Mouse (Mus musculus): ENCODE measurements around the gene B4galnt2.
"Not testable (repeated sequence)": the region's sequence is repeated elsewhere in the genome, so short reads cannot be mapped to it uniquely, and the experiment has no call there.

Gene B4galnt2

GRCm38 (mm10) chr11:95890462-95891051, 24.1 kb downstream of the B4galnt2 start:
- no peak for DNase-seq

- DNase-seq = not testable (repeated sequence)
These were observed 34.8 kb downstream of the B4galnt2 start for GRCm38 (mm10) chr11:95879861-95880260.

- peak; percentile 65 to 69 for DNase-seq
These were observed 38.4 kb downstream of the B4galnt2 start for GRCm38 (mm10) chr11:95876296-95876695.

- no peak for DNase-seq
These were observed 38.9 kb downstream of the B4galnt2 start for GRCm38 (mm10) chr11:95875804-95876203.

- DNase-seq = no peak
These were observed 44.7 kb downstream of the B4galnt2 start for GRCm38 (mm10) chr11:95869918-95870470.

- no peak for DNase-seq
These were observed 45.2 kb downstream of the B4galnt2 start for GRCm38 (mm10) chr11:95869442-95869841.

GRCm38 (mm10) chr11:95861397-95861796, 53.3 kb downstream of the B4galnt2 start:
- no peak for DNase-seq

- DNase-seq = no peak
These were observed 54.6 kb downstream of the B4galnt2 start for GRCm38 (mm10) chr11:95860071-95860490.

GRCm38 (mm10) chr11:95859468-95859855, 55.2 kb downstream of the B4galnt2 start:
- peak in 1 of 2 experiments; percentile 85 for DNase-seq

- peak; percentile 98 to 99 for DNase-seq
These were observed 55.9 kb downstream of the B4galnt2 start for GRCm38 (mm10) chr11:95858528-95859467.

GRCm38 (mm10) chr11:95857716-95858527, 56.8 kb downstream of the B4galnt2 start:
- DNase-seq = no peak

- no peak for DNase-seq
These were observed 57.4 kb downstream of the B4galnt2 start for GRCm38 (mm10) chr11:95857306-95857705.

- DNase-seq = peak; percentile 79 to 90
These were observed 61.0 kb downstream of the B4galnt2 start for GRCm38 (mm10) chr11:95853684-95854083.

- DNase-seq = no peak
These were observed 63.8 kb downstream of the B4galnt2 start for GRCm38 (mm10) chr11:95850898-95851297.

- DNase-seq = no peak
These were observed 69.8 kb downstream of the B4galnt2 start for GRCm38 (mm10) chr11:95844935-95845334.

- peak; percentile 42 to 51 for DNase-seq
These were observed 71.2 kb downstream of the B4galnt2 start for GRCm38 (mm10) chr11:95843421-95843950.

GRCm38 (mm10) chr11:95842953-95843352, 71.7 kb downstream of the B4galnt2 start:
- peak; percentile 42 to 50 for DNase-seq

GRCm38 (mm10) chr11:95842074-95842681, 72.5 kb downstream of the B4galnt2 start, which contains the start of gene Abi3:
Gene Abi3 (minus strand): TSS chr11:95842476.
- DNase-seq = peak; percentile 63 to 83

GRCm38 (mm10) chr11:95841498-95841830, 73.2 kb downstream of the B4galnt2 start:
- peak in 1 of 2 experiments; percentile 29 for DNase-seq

- no peak for DNase-seq
These were observed 73.8 kb downstream of the B4galnt2 start for GRCm38 (mm10) chr11:95840694-95841497.
